Mouse (Mus musculus): ENCODE data around the gene Hoxd1. TPM values are rescaled to one million over a fixed set of nuclear protein-coding genes. Genes with fewer than 3 reads are reported as not detected.

The Hoxd1 gene
- polyA plus RNA-seq, 2 experiments: 0.48 to 0.59 TPM

GRCm38 (mm10) chr2:74781386-74781785, 18.6 kb downstream of the Hoxd1 start:
- Histone ChIP-seq H3K27ac (replicated peaks; ENCODE audit: low read depth, low read length) (no peak overlapping the region), H3K36me3 (ENCODE audit: control insufficient read depth, insufficient read depth, low read length) (no peaks in the 10 kb centered on the region), H3K9me3 (ENCODE audit: control insufficient read depth, low read length) (no peaks in the 10 kb centered on the region), H3K4me3 (replicated peaks; ENCODE audit: low read length) (no peak overlapping the region), H3K4me1 (ENCODE audit: control insufficient read depth, insufficient read depth, low read length) (no peaks in the 10 kb centered on the region), H3K27me3 (ENCODE audit: control insufficient read depth, insufficient read depth, low read length) (no peaks in the 10 kb centered on the region), H3K9ac (ENCODE audit: low read depth, low read length, severe bottlenecking) (no peak overlapping the region), H3K4me2 (replicated peaks; ENCODE audit: low read depth, low read length, severe bottlenecking) (no peak overlapping the region)
- WGBS: 60% methylated on average over 5 of the region's 5 CpGs
- TF ChIP-seq POLR2A (IDR thresholded peaks at IDR 0.05; ENCODE audit: borderline replicate concordance, extremely low read depth, insufficient read depth, insufficient read length): no peak
- DNase-seq (ENCODE audit: low spot score) (peak; percentile 64), ATAC-seq (ENCODE audit: low FRiP score, low read depth) (no peak; the same call in 1 of the 2 replicates)

GRCm38 (mm10) chr2:74795531-74795930, 32.8 kb downstream of the Hoxd1 start:
- WGBS: 45% methylated on average over 7 of the region's 7 CpGs
- no peaks in the 10 kb centered on the region for H3K9me3 ChIP-seq (ENCODE audit: control insufficient read depth, low read length)
- no peaks in the 10 kb centered on the region for H3K36me3 ChIP-seq (ENCODE audit: control insufficient read depth, insufficient read depth, low read length)
- H3K27ac ChIP-seq (replicated peaks; ENCODE audit: low read depth, low read length): 0 out of 2 replicates have a peak overlapping the region, but pooled peaks have one; percentile 2
- ATAC-seq (ENCODE audit: low FRiP score, low read depth) (0 out of 2 replicates have a peak, but pooled peaks have one; percentile 70), DNase-seq (ENCODE audit: low spot score) (peak; percentile 53)
- H3K9ac ChIP-seq (ENCODE audit: low read depth, low read length, severe bottlenecking): no peak overlapping the region
- TF ChIP-seq POLR2A (IDR thresholded peaks at IDR 0.05; ENCODE audit: borderline replicate concordance, extremely low read depth, insufficient read depth, insufficient read length): no peak
- no peak overlapping the region for H3K4me3 ChIP-seq (replicated peaks; ENCODE audit: low read length)
- H3K4me1 ChIP-seq (ENCODE audit: control insufficient read depth, insufficient read depth, low read length): 0 out of 2 replicates have a peak, but pooled peaks cover 3% of the 10 kb centered on the region
- H3K4me2 ChIP-seq (replicated peaks; ENCODE audit: low read depth, low read length, severe bottlenecking): no peak overlapping the region
- no peaks in the 10 kb centered on the region for H3K27me3 ChIP-seq (ENCODE audit: control insufficient read depth, insufficient read depth, low read length)

GRCm38 (mm10) chr2:74808431-74808830, 45.7 kb downstream of the Hoxd1 start:
- no peak for ATAC-seq (ENCODE audit: low FRiP score, low read depth)

More at GRCm38 (mm10) chr2:74808431-74808830, 45.7 kb downstream of the Hoxd1 start:
- DNase-seq (ENCODE audit: low spot score): no peak
- TF ChIP-seq POLR2A (IDR thresholded peaks at IDR 0.05; ENCODE audit: borderline replicate concordance, extremely low read depth, insufficient read depth, insufficient read length): no peak
- 66% methylated on average over 5 of the region's 5 CpGs for WGBS
- Histone ChIP-seq H3K4me1 (ENCODE audit: control insufficient read depth, insufficient read depth, low read length) (no peaks in the 10 kb centered on the region), H3K9me3 (ENCODE audit: control insufficient read depth, low read length) (no peaks in the 10 kb centered on the region; the same call in 1 of the 2 replicates), H3K4me2 (replicated peaks; ENCODE audit: low read depth, low read length, severe bottlenecking) (no peak overlapping the region), H3K27me3 (ENCODE audit: control insufficient read depth, insufficient read depth, low read length) (no peaks in the 10 kb centered on the region), H3K4me3 (replicated peaks; ENCODE audit: low read length) (no peak overlapping the region), H3K36me3 (ENCODE audit: control insufficient read depth, insufficient read depth, low read length) (no peaks in the 10 kb centered on the region), H3K27ac (replicated peaks; ENCODE audit: low read depth, low read length) (no peak overlapping the region), H3K9ac (ENCODE audit: low read depth, low read length, severe bottlenecking) (no peak overlapping the region)

MicroRNAs encoded within 50 kb of the gene (microRNA counts, 519-probe panel; counts per million panel counts)
- microRNA mmu-miR-10b: 3,574 counts per million, percentile 72 among the panel's probes with 10 or more counts

Small RNA genes lying within 50 kb of the gene (microRNA-seq; reads per million reads assigned to microRNA genes)
- 11,758 reads per million, percentile 94 among the genes with 10 or more reads in this experiment for gene Mir10b

Other genes with a start within 250 kb of the Hoxd1 start
- 26.5 and 27.4 TPM in 2 replicates for gene Lnpk, start 183.5 kb upstream of the Hoxd1 start, polyA plus RNA-seq (2012; rRNA removed)
- 35.3 and 38.4 TPM in 2 replicates for gene Lnpk, start 183.5 kb upstream of the Hoxd1 start, polyA plus RNA-seq (2014; fragmentation: Nextera tagmentation; extraction: Ambion mirVana)
- 8.9 and 15.2 TPM in 2 replicates for gene Evx2, start 103.4 kb upstream of the Hoxd1 start, polyA plus RNA-seq (2012; rRNA removed)
- 2.3 and 3.4 TPM in 2 replicates for gene Evx2, start 103.4 kb upstream of the Hoxd1 start, polyA plus RNA-seq (2014; fragmentation: Nextera tagmentation; extraction: Ambion mirVana)
- 109 and 150 TPM in 2 replicates for gene Hoxd13, start 94.7 kb upstream of the Hoxd1 start, polyA plus RNA-seq (2012; rRNA removed)
- gene Hoxd13, start 94.7 kb upstream of the Hoxd1 start, polyA plus RNA-seq (2014; fragmentation: Nextera tagmentation; extraction: Ambion mirVana): 54.6 and 70.5 TPM in 2 replicates
- gene Hoxd12, start 88.0 kb upstream of the Hoxd1 start, polyA plus RNA-seq (2012; rRNA removed): 43.3 and 58.3 TPM in 2 replicates
- gene Hoxd12, start 88.0 kb upstream of the Hoxd1 start, polyA plus RNA-seq (2014; fragmentation: Nextera tagmentation; extraction: Ambion mirVana): 38.4 and 53.0 TPM in 2 replicates
- 40.0 and 60.8 TPM in 2 replicates for gene Hoxd11, start 83.4 kb upstream of the Hoxd1 start, polyA plus RNA-seq (2012; rRNA removed)
- 21.4 and 30.0 TPM in 2 replicates for gene Hoxd11, start 83.4 kb upstream of the Hoxd1 start, polyA plus RNA-seq (2014; fragmentation: Nextera tagmentation; extraction: Ambion mirVana)
- gene Hoxd10, start 71.1 kb upstream of the Hoxd1 start, polyA plus RNA-seq (2012; rRNA removed): 37.9 and 39.4 TPM in 2 replicates
- 18.3 and 26.1 TPM in 2 replicates for gene Hoxd10, start 71.1 kb upstream of the Hoxd1 start, polyA plus RNA-seq (2014; fragmentation: Nextera tagmentation; extraction: Ambion mirVana)
- 19.6 and 25.7 TPM in 2 replicates for gene Hoxd9, start 65.3 kb upstream of the Hoxd1 start, polyA plus RNA-seq (2012; rRNA removed)
- gene Hoxd9, start 65.3 kb upstream of the Hoxd1 start, polyA plus RNA-seq (2014; fragmentation: Nextera tagmentation; extraction: Ambion mirVana): 7.6 and 8.7 TPM in 2 replicates
- 12.7 and 13.1 TPM in 2 replicates for gene Hoxd8, start 58.4 kb upstream of the Hoxd1 start, polyA plus RNA-seq (2012; rRNA removed)
- 11.4 and 12.8 TPM in 2 replicates for gene Hoxd8, start 58.4 kb upstream of the Hoxd1 start, polyA plus RNA-seq (2014; fragmentation: Nextera tagmentation; extraction: Ambion mirVana)
- gene Hoxd3, start 51.1 kb upstream of the Hoxd1 start, polyA plus RNA-seq (2012; rRNA removed): 2.3 and 2.8 TPM in 2 replicates
- gene Hoxd3, start 51.1 kb upstream of the Hoxd1 start, polyA plus RNA-seq (2014; fragmentation: Nextera tagmentation; extraction: Ambion mirVana): 0.59 and 0.95 TPM in 2 replicates
- gene Hoxd4, start 51.1 kb upstream of the Hoxd1 start, polyA plus RNA-seq (2012; rRNA removed): 14.7 and 17.8 TPM in 2 replicates
- gene Hoxd4, start 51.1 kb upstream of the Hoxd1 start, polyA plus RNA-seq (2014; fragmentation: Nextera tagmentation; extraction: Ambion mirVana): 0.63 and 0.73 TPM in 2 replicates
- 5.0 and 5.9 TPM in 2 replicates for gene Gm28230, start 36.3 kb upstream of the Hoxd1 start, polyA plus RNA-seq (2012; rRNA removed)
- gene Gm28230, start 36.3 kb upstream of the Hoxd1 start, polyA plus RNA-seq (2014; fragmentation: Nextera tagmentation; extraction: Ambion mirVana): 0.18 and 0.21 TPM in 2 replicates
- gene Mtx2, start 62.8 kb downstream of the Hoxd1 start, polyA plus RNA-seq (2012; rRNA removed): 69.0 and 72.4 TPM in 2 replicates
- gene Mtx2, start 62.8 kb downstream of the Hoxd1 start, polyA plus RNA-seq (2014; fragmentation: Nextera tagmentation; extraction: Ambion mirVana): 121 and 132 TPM in 2 replicates

Measured in limb, embryonic 14.5 days (tissue).